Mouse (Mus musculus) limb, embryonic 10.5 days (tissue): ENCODE measurements at regions not wholly inside any gene's neighbourhood (a gene's known extent, or its start where the extent isn't known, plus 50 kb on each side); places are given as distances from the start of the nearest gene placed in this dataset.

ENCODE experiments used
- DNase-seq: peaks from one replicate; pipeline ENCODE4 v3.0.0-alpha.2; 2017; ENCODE audit warnings: low spot score
- H3K27ac ChIP-seq: fragments of 300-500 bp; sonication (generic); 2 replicates; pipeline ENCODE4 v1.5.1; 2016; ENCODE audit warnings: mild to moderate bottlenecking
- H3K27me3 ChIP-seq: fragments of 300-500 bp; sonication (generic); 2 replicates; pipeline ENCODE4 v1.6.1; 2016; ENCODE audit warnings: low read depth, mild to moderate bottlenecking; ENCODE audit not compliant: poor library complexity, severe bottlenecking
- H3K36me3 ChIP-seq: fragments of 300-500 bp; sonication (generic); 2 replicates; pipeline ENCODE4 v1.6.1; 2016; ENCODE audit warnings: mild to moderate bottlenecking, moderate library complexity
- H3K4me1 ChIP-seq: fragments of 300-500 bp; sonication (generic); 2 replicates; pipeline ENCODE4 v1.6.1; 2016
- H3K4me3 ChIP-seq: fragments of 300-500 bp; sonication (generic); 2 replicates; pipeline ENCODE4 v1.5.1; 2016; ENCODE audit warnings: mild to moderate bottlenecking, moderate library complexity
- H3K9me3 ChIP-seq: fragments of 300-500 bp; sonication (generic); replicated peaks from 2 replicates; pipeline ENCODE4 v1.6.1; 2016; ENCODE audit warnings: mild to moderate bottlenecking
- WGBS: fragments of 180-500 bp; shearing (Covaris S2); methylation state at CpG from one replicate; pipeline ENCODE4 v1.1.7; 2016; 5-methylcytosine and 5-hydroxymethylcytosine counted together

GRCm38 (mm10) chr10:120557850-120558447 lies 81.7 kb upstream of the Hmga2 start:
- no peaks in the 10 kb centered on the region for H3K9me3 ChIP-seq
- H3K36me3 ChIP-seq, result no peaks in the 10 kb centered on the region
- H3K4me3 ChIP-seq, result no peak overlapping the region
- no peak overlapping the region for H3K27ac ChIP-seq
- no peak for DNase-seq
- WGBS, result 56% methylated on average over 10 of the region's 10 CpGs
- peaks cover 27% of the 10 kb centered on the region for H3K4me1 ChIP-seq
- no peaks in the 10 kb centered on the region for H3K27me3 ChIP-seq

- Histone ChIP-seq H3K4me1 (peaks cover 46% of the 10 kb centered on the region), H3K27me3 (no peaks in the 10 kb centered on the region), H3K4me3 (no peak overlapping the region), H3K36me3 (no peaks in the 10 kb centered on the region), H3K27ac (no peak overlapping the region), H3K9me3 (no peaks in the 10 kb centered on the region)
- DNase-seq, result no peak
- WGBS, result 83% methylated on average over 9 of the region's 9 CpGs
These were observed 79.8 kb upstream of the Hmga2 start for GRCm38 (mm10) chr10:120556116-120556515.

GRCm38 (mm10) chr10:120553097-120553453 lies 76.8 kb upstream of the Hmga2 start:
- no peaks in the 10 kb centered on the region for H3K27me3 ChIP-seq
- peak; percentile 81 for DNase-seq
- no peaks in the 10 kb centered on the region for H3K36me3 ChIP-seq
- under 1% methylated on average over 16 of the region's 16 CpGs for WGBS
- H3K4me3 ChIP-seq, result peak overlapping the region; percentile 76
- H3K27ac ChIP-seq, result peak overlapping the region; percentile 98
- H3K4me1 ChIP-seq, result peaks cover 42% of the 10 kb centered on the region
- no peaks in the 10 kb centered on the region for H3K9me3 ChIP-seq

- Histone ChIP-seq H3K9me3 (no peaks in the 10 kb centered on the region), H3K4me1 (peaks cover 37% of the 10 kb centered on the region), H3K36me3 (no peaks in the 10 kb centered on the region), H3K27ac (peak overlapping the region; percentile 98), H3K27me3 (no peaks in the 10 kb centered on the region), H3K4me3 (peak overlapping the region; percentile 76)
- DNase-seq, result peak; percentile 82
- under 1% methylated on average over 56 of the region's 56 CpGs for WGBS
These were observed 76.2 kb upstream of the Hmga2 start for GRCm38 (mm10) chr10:120552341-120553096.

- H3K4me1 ChIP-seq, result peaks cover 35% of the 10 kb centered on the region
- DNase-seq, result peak; percentile 78
- no peaks in the 10 kb centered on the region for H3K27me3 ChIP-seq
- WGBS, result under 1% methylated on average over 18 of the region's 18 CpGs
- H3K9me3 ChIP-seq, result no peaks in the 10 kb centered on the region
- peak overlapping the region; percentile 98 for H3K27ac ChIP-seq
- no peaks in the 10 kb centered on the region for H3K36me3 ChIP-seq
- peak overlapping the region; percentile 76 for H3K4me3 ChIP-seq
These were observed 75.6 kb upstream of the Hmga2 start for GRCm38 (mm10) chr10:120551851-120552281.

GRCm38 (mm10) chr10:120547164-120547563 lies 70.9 kb upstream of the Hmga2 start:
- Histone ChIP-seq H3K27ac (no peak overlapping the region), H3K9me3 (no peaks in the 10 kb centered on the region), H3K36me3 (no peaks in the 10 kb centered on the region), H3K4me1 (peaks cover 38% of the 10 kb centered on the region), H3K27me3 (no peaks in the 10 kb centered on the region), H3K4me3 (no peak overlapping the region)
- no peak for DNase-seq
- WGBS, result 93% methylated on average over 11 of the region's 11 CpGs

GRCm38 (mm10) chr10:120541618-120542017 lies 65.3 kb upstream of the Hmga2 start:
- no peaks in the 10 kb centered on the region for H3K9me3 ChIP-seq
- no peak for DNase-seq

GRCm38 (mm10) chr10:120538561-120538960 lies 62.3 kb upstream of the Hmga2 start:
- WGBS, result 73% methylated on average over 7 of the region's 7 CpGs
- no peaks in the 10 kb centered on the region for H3K27me3 ChIP-seq
- DNase-seq, result no peak
- H3K36me3 ChIP-seq, result no peaks in the 10 kb centered on the region
- H3K4me3 ChIP-seq, result no peak overlapping the region
- no peaks in the 10 kb centered on the region for H3K9me3 ChIP-seq
- H3K4me1 ChIP-seq, result peaks cover 6% of the 10 kb centered on the region
- no peak overlapping the region for H3K27ac ChIP-seq

More at GRCm38 (mm10) chr10:120541618-120542017, 65.3 kb upstream of the Hmga2 start:
- Histone ChIP-seq H3K27me3 (no peaks in the 10 kb centered on the region), H3K36me3 (no peaks in the 10 kb centered on the region), H3K4me1 (peaks cover 27% of the 10 kb centered on the region), H3K4me3 (no peak overlapping the region), H3K27ac (no peak overlapping the region)
- WGBS, result 92% methylated on average over 7 of the region's 7 CpGs

GRCm38 (mm10) chr10:120528406-120528805 lies 52.1 kb upstream of the Hmga2 start:
- DNase-seq, result no peak
- WGBS, result 92% methylated on average over 5 of the region's 5 CpGs
- no peak overlapping the region for H3K4me3 ChIP-seq
- H3K36me3 ChIP-seq, result no peaks in the 10 kb centered on the region
- H3K4me1 ChIP-seq, result peaks cover 15% of the 10 kb centered on the region
- no peak overlapping the region; the same call in 1 of the 2 replicates for H3K27ac ChIP-seq
- H3K27me3 ChIP-seq, result no peaks in the 10 kb centered on the region
- no peaks in the 10 kb centered on the region for H3K9me3 ChIP-seq

- H3K4me1 ChIP-seq, result peaks cover 15% of the 10 kb centered on the region
- H3K36me3 ChIP-seq, result no peaks in the 10 kb centered on the region
- no peak for DNase-seq
- no peak overlapping the region for H3K4me3 ChIP-seq
- no peaks in the 10 kb centered on the region for H3K9me3 ChIP-seq
- no peak overlapping the region; the same call in 1 of the 2 replicates for H3K27ac ChIP-seq
- no peaks in the 10 kb centered on the region for H3K27me3 ChIP-seq
- 92% methylated on average over 6 of the region's 6 CpGs for WGBS
These were observed 51.7 kb upstream of the Hmga2 start for GRCm38 (mm10) chr10:120527951-120528350.

- no peaks in the 10 kb centered on the region for H3K9me3 ChIP-seq
- 88% methylated on average over 6 of the region's 6 CpGs for WGBS
- H3K4me1 ChIP-seq, result peaks cover 15% of the 10 kb centered on the region
- no peak overlapping the region for H3K27ac ChIP-seq
- no peaks in the 10 kb centered on the region for H3K36me3 ChIP-seq
- H3K4me3 ChIP-seq, result no peak overlapping the region
- H3K27me3 ChIP-seq, result no peaks in the 10 kb centered on the region
- DNase-seq, result no peak
These were observed 50.7 kb upstream of the Hmga2 start for GRCm38 (mm10) chr10:120526991-120527390.
